25 mouse cellular contexts compared by ENCODE assay signal in genomic region chr3:142238260-142239046, GRCm38 (mm10).
DNase-seq lines count a peak whose midpoint lies in the region; ATAC-seq and TF ChIP-seq lines count a peak whose summit lies in the region.
"Had no signal": no experiment of that assay in that cellular context is flagged by ENCODE, and none has a peak within 500 bp of the region (broad histone marks: within the 10 kb centered on the region; RNA-seq: fewer than 3 reads in every experiment).

No protein-coding gene starts in this region.

- peaks cover 24% of the 10 kb centered on the region for H3K4me1 ChIP-seq in forebrain, embryonic 13.5 days
- peaks cover 3% of the 10 kb centered on the region; the same call in 1 of the 2 replicates for H3K4me1 ChIP-seq in forebrain, embryonic 12.5 days
- H3K4me1 ChIP-seq in forebrain, embryonic 14.5 days (ENCODE audit: control insufficient read depth, insufficient read depth, low read length): peaks cover 5% of the 10 kb centered on the region; the same call in 1 of the 2 replicates
- no peaks in the 10 kb centered on the region for H3K4me1 ChIP-seq in stomach, postnatal 0 days (replicated peaks; ENCODE audit: control insufficient read depth, insufficient read depth)
- H3K4me1 ChIP-seq: heart, embryonic 13.5 days; hindbrain, embryonic 13.5 days; megakaryocyte, embryonic 14.5 days; midbrain, embryonic 13.5 days had no signal

- 35% methylated on average over 10 of the region's 10 CpGs for WGBS in forebrain, embryonic 13.5 days
- WGBS in forebrain, embryonic 12.5 days: 44% methylated on average over 10 of the region's 10 CpGs
- 19% methylated on average over 10 of the region's 10 CpGs for WGBS in forebrain, embryonic 14.5 days
- WGBS in stomach, postnatal 0 days: 84% methylated on average over 10 of the region's 10 CpGs

- H3K27me3 ChIP-seq in forebrain, embryonic 13.5 days: no peaks in the 10 kb centered on the region
- no peaks in the 10 kb centered on the region for H3K27me3 ChIP-seq in forebrain, embryonic 12.5 days
- H3K27me3 ChIP-seq in forebrain, embryonic 14.5 days (replicated peaks; ENCODE audit: control insufficient read depth, insufficient read depth, low read length): no peaks in the 10 kb centered on the region
- H3K27me3 ChIP-seq in stomach, postnatal 0 days (ENCODE audit: control insufficient read depth, insufficient read depth, low read length): no peaks in the 10 kb centered on the region
- H3K27me3 ChIP-seq: heart, embryonic 13.5 days; hindbrain, embryonic 13.5 days; megakaryocyte, embryonic 14.5 days; midbrain, embryonic 13.5 days; Patski had no signal

- H3K9me3 ChIP-seq in forebrain, embryonic 13.5 days (replicated peaks): no peaks in the 10 kb centered on the region
- H3K9me3 ChIP-seq in forebrain, embryonic 12.5 days: no peaks in the 10 kb centered on the region
- no peaks in the 10 kb centered on the region for H3K9me3 ChIP-seq in forebrain, embryonic 14.5 days (replicated peaks; ENCODE audit: control insufficient read depth, low read length)
- H3K9me3 ChIP-seq in stomach, postnatal 0 days (ENCODE audit: control insufficient read depth, low read length): no peaks in the 10 kb centered on the region
- H3K9me3 ChIP-seq: embryonic facial prominence, embryonic 10.5 days; heart, embryonic 13.5 days; hindbrain, embryonic 13.5 days; limb, embryonic 15.5 days; megakaryocyte, embryonic 14.5 days; midbrain, embryonic 13.5 days had no signal

- no peaks in the 10 kb centered on the region for H3K36me3 ChIP-seq in forebrain, embryonic 13.5 days (ENCODE audit: poor library complexity, severe bottlenecking)
- 0 out of 2 replicates have a peak, but pooled peaks cover 3% of the 10 kb centered on the region for H3K36me3 ChIP-seq in forebrain, embryonic 12.5 days (replicated peaks)
- no peaks in the 10 kb centered on the region for H3K36me3 ChIP-seq in forebrain, embryonic 14.5 days (ENCODE audit: control insufficient read depth, insufficient read depth, low read length)
- no peaks in the 10 kb centered on the region; the same call in 1 of the 2 replicates for H3K36me3 ChIP-seq in stomach, postnatal 0 days (ENCODE audit: control insufficient read depth, insufficient read depth, low read length)
- H3K36me3 ChIP-seq: hindbrain, embryonic 13.5 days; limb, embryonic 15.5 days; midbrain, embryonic 13.5 days had no signal

- H3K4me2 ChIP-seq in forebrain, embryonic 13.5 days: no peak overlapping the region
- no peak overlapping the region for H3K4me2 ChIP-seq in forebrain, embryonic 12.5 days
- no peak overlapping the region for H3K4me2 ChIP-seq in forebrain, embryonic 14.5 days (ENCODE audit: low read length)
- no peak overlapping the region for H3K4me2 ChIP-seq in stomach, postnatal 0 days (replicated peaks; ENCODE audit: low read depth)
- H3K4me2 ChIP-seq: heart, embryonic 13.5 days; hindbrain, embryonic 13.5 days; limb, embryonic 15.5 days; lung, embryonic 14.5 days; midbrain, embryonic 13.5 days had no signal

- no peak overlapping the region for H3K4me3 ChIP-seq in forebrain, embryonic 13.5 days
- no peak overlapping the region for H3K4me3 ChIP-seq in forebrain, embryonic 12.5 days (replicated peaks)
- no peak overlapping the region for H3K4me3 ChIP-seq in forebrain, embryonic 14.5 days (ENCODE audit: low read depth, low read length)
- H3K4me3 ChIP-seq in stomach, postnatal 0 days (ENCODE audit: low read depth, low read length): no peak overlapping the region
- H3K4me3 ChIP-seq: embryonic facial prominence, embryonic 10.5 days; heart, adult 2 months; heart, embryonic 13.5 days; hindbrain, embryonic 13.5 days; left cerebral cortex, adult 2 months; limb, embryonic 15.5 days; megakaryocyte, embryonic 14.5 days; midbrain, embryonic 13.5 days had no signal

- DNase-seq in forebrain, embryonic 14.5 days (ENCODE audit: low spot score): peak; percentile 59
- DNase-seq in hindlimb bud, embryonic 11.5 days (ENCODE audit: extremely low spot score, low read depth, low spot score): peak; percentile 91
- peak; percentile 4 for DNase-seq in stomach, postnatal 0 days (ENCODE audit: low spot score)
- no peak for DNase-seq in spleen, adult 18-20 months
- no peak for DNase-seq in heart, postnatal 36 days
- DNase-seq: cerebellum, adult 2 months; cerebellum, postnatal 25 days; gastrocnemius, postnatal 36 days; heart, adult 2 months; heart, postnatal 14 days; kidney, adult 2 months; lung, embryonic 14.5 days; thymus, postnatal 14 days had no signal

- intact Hi-C loops in heart, postnatal 36 days (cut with DNase I): no loop called here

- H3K27ac ChIP-seq in forebrain, embryonic 13.5 days: peak overlapping the region; percentile 25; the same call in 1 of the 2 replicates
- no peak overlapping the region for H3K27ac ChIP-seq in forebrain, embryonic 12.5 days
- peak overlapping the region; percentile 10; the same call in 1 of the 2 replicates for H3K27ac ChIP-seq in forebrain, embryonic 14.5 days (ENCODE audit: low read depth, low read length)
- no peak overlapping the region for H3K27ac ChIP-seq in stomach, postnatal 0 days (replicated peaks)
- H3K27ac ChIP-seq: embryonic facial prominence, embryonic 10.5 days; heart, adult 2 months; heart, embryonic 13.5 days; hindbrain, embryonic 13.5 days; left cerebral cortex, adult 2 months; limb, embryonic 15.5 days; liver, embryonic 14.5 days; midbrain, embryonic 13.5 days had no signal

- TF ChIP-seq EP300 in stomach, postnatal 0 days (optimal IDR thresholded peaks at IDR 0.05): no peak

- no peak for TF ChIP-seq CTCF in stomach, postnatal 0 days (IDR thresholded peaks at IDR 0.05; ENCODE audit: low read depth)

- H3K9ac ChIP-seq in forebrain, embryonic 13.5 days: no peak overlapping the region
- H3K9ac ChIP-seq in forebrain, embryonic 12.5 days: no peak overlapping the region
- no peak overlapping the region for H3K9ac ChIP-seq in forebrain, embryonic 14.5 days (ENCODE audit: low read length)
- H3K9ac ChIP-seq in stomach, postnatal 0 days (ENCODE audit: low read length): no peak overlapping the region
- H3K9ac ChIP-seq: heart, embryonic 13.5 days; hindbrain, embryonic 13.5 days; limb, embryonic 15.5 days; liver, embryonic 14.5 days; lung, embryonic 14.5 days; midbrain, embryonic 13.5 days had no signal

- peak; percentile 36 for ATAC-seq in forebrain, embryonic 13.5 days
- ATAC-seq in forebrain, embryonic 12.5 days (ENCODE audit: low FRiP score): no peak; the same call in 1 of the 2 replicates
- ATAC-seq in forebrain, embryonic 14.5 days: peak; percentile 49
- no peak for ATAC-seq in stomach, postnatal 0 days (ENCODE audit: low FRiP score, low TSS enrichment)
- ATAC-seq: inflammation-experienced regulatory T-cells, adult 6 months; midbrain, embryonic 13.5 days; Patski had no signal

Comparison
In these comparisons a context has a peak if more than half of its experiments do, and no peak if none do; other contexts are left out.
1. ATAC-seq: peak in forebrain, embryonic 13.5 days (single experiment) and forebrain, embryonic 14.5 days (single experiment); none in forebrain, embryonic 12.5 days (single experiment) and stomach, postnatal 0 days (single experiment).
2. H3K27ac ChIP-seq: peak in forebrain, embryonic 13.5 days (single experiment) and forebrain, embryonic 14.5 days (single experiment); none in forebrain, embryonic 12.5 days (single experiment) and stomach, postnatal 0 days (single experiment).
3. DNase-seq: peak in forebrain, embryonic 14.5 days (single experiment), hindlimb bud, embryonic 11.5 days (single experiment) and stomach, postnatal 0 days (single experiment); none in spleen, adult 18-20 months (0 of 2) and heart, postnatal 36 days (0 of 2).